Mouse (Mus musculus): ENCODE data around the gene Fkrp.

GRCm38 (mm10) chr7:16810399-16810919, 6.1 kb downstream of the Fkrp start:
- TF ChIP-seq TAL1 (IDR thresholded peaks at IDR 0.05; ENCODE audit: low read length): no peak
- no peak for TF ChIP-seq GATA1 (IDR thresholded peaks at IDR 0.05; ENCODE audit: low read length)

Measured in erythroblast, embryonic 14.5 days (primary cell).